Mouse (Mus musculus) megakaryocyte, embryonic 14.5 days (primary cell): ENCODE data around the gene St13.

Experiments
- FLI1 ChIP-seq: IDR thresholded peaks from 2 replicates; pipeline ENCODE4 v1.6.1; 2012; ENCODE audit warnings: low read length, inconsistent platforms, mixed read lengths
- GATA1 ChIP-seq: IDR thresholded peaks from 3 replicates; pipeline ENCODE4 v1.6.1; 2012; ENCODE audit warnings: mixed read lengths, low read length, inconsistent platforms, borderline replicate concordance

- no peak for TF ChIP-seq GATA1
- TF ChIP-seq FLI1 = no peak
Measured at GRCm38 (mm10) chr15:81438345-81438744, 38.5 kb upstream of the St13 start.
